Mouse (Mus musculus) inflammation-experienced regulatory T-cells, adult 16 weeks (primary cell): ENCODE data around the gene Hoxb3. TPM values are rescaled to one million over a fixed set of nuclear protein-coding genes. Genes with fewer than 3 reads are reported as not detected.

Experiments
- polyA plus RNA-seq: library from polyadenylated mRNA; unstranded; fragments of 100-300 nt; shearing (Covaris generic); gene quantifications from one replicate; pipeline ENCODE4 v1.2.1, GENCODE M21; 2017

The Hoxb3 gene
- polyA plus RNA-seq = not detected

DNA sequence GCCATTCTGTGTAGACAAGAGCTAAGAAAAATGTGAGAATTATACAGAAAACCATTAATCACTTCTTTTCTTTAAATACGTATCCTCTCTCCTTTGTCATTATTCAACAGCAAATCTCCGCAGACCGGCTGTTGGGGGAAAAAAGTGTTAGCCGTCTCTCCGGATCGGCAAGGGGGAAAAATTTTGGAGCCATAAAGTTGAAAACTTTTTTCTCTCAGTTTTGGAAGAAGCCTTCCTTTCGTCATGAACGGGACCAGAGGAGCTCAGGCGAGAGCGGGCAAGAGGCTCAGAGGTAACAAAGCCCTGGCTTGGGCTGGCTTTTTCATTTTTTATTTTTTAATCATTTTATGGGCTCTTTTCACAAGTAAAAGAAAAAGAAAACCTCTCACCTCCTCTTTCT is at the start of gene Hoxb3:
TSS of gene Hoxb3 (plus strand) at position 173 of the 400 bp plus-strand sequence.

DNA sequence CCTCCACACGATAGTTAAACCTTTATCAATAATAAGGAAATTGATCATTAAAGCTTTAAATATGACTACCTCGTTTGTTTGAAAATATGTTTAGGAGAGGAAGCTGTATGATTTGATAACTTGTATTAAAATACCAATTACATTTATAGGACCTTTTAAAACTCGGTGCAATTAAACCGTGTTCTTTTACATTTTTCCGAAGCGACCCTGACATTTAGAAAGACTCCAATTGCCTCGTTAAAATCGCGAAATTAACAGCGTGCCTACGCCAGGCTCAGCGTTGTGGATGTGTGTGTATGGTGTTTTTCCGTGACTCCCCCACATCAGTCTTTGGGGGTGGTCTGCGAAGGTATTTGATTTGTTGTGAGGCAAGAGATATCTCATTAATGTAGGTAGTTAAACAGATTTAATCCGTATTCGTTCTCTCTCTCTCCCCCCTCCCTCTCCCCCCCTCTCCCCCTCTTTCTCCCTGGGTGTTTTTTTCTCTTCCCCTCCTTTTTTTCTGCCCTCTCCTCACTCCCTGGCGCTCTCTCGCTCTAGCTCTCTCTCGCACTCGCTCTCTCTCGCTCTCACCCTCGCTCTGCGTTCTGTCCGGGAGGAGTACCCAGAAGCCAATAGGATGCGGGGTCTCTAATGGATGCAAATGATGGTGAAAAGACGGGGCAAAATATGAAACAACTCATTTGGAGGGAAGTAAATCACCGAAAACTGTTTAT is 41.1 kb upstream of the Hoxb3 start, which contains the start of gene Hoxb8:
TSS of gene Hoxb8 (plus strand) at position 51 of the 716 bp plus-strand sequence.

DNA sequence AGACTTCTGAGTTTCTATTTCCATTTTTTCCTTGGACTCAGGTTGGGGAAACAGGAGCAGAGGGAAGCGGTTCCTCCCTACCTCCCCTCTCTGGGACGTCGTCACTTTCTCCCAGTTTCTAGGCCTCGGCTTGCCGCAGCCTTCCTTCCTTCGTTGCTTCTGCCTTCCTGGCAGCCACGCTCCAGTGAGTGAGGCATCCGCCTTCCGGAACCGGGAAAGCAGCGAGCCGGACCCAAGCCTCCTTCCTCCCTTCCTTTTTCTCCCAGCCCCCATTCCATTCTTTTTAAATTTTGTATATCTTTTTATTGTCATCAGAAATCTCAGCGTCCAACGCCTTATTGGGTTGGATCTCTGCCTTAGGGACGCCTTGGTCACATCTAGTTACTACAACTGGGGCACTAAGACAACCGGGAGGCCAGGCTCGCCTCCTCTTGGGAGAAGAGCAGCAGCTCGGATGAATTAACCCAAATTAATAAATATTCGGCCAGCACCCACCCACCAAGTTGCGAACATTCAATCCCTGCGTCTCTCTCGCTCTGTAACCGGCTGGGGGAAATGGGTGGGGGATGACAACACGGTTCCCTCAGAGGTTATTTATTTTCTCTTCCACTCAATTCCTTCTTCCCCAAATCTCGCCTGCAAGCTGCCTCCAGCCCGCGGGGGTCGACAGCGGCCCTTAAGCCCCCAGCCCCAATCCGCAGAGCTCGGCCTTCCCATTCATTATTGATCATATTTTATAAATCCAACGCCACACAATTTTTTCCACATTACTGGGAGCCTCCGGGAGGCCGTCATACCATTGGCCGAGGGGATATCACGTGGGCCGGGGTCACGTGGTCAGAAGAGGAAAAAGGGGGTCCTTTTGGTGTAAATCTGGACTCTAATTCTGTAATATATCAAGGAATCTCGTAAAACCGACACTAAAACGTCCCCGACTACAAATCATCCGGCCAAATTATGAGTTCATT is 37.1 kb upstream of the Hoxb3 start, which contains the start of gene Hoxb7:
TSS of gene Hoxb7 (plus strand) at position 853 of the 968 bp plus-strand sequence.

DNA sequence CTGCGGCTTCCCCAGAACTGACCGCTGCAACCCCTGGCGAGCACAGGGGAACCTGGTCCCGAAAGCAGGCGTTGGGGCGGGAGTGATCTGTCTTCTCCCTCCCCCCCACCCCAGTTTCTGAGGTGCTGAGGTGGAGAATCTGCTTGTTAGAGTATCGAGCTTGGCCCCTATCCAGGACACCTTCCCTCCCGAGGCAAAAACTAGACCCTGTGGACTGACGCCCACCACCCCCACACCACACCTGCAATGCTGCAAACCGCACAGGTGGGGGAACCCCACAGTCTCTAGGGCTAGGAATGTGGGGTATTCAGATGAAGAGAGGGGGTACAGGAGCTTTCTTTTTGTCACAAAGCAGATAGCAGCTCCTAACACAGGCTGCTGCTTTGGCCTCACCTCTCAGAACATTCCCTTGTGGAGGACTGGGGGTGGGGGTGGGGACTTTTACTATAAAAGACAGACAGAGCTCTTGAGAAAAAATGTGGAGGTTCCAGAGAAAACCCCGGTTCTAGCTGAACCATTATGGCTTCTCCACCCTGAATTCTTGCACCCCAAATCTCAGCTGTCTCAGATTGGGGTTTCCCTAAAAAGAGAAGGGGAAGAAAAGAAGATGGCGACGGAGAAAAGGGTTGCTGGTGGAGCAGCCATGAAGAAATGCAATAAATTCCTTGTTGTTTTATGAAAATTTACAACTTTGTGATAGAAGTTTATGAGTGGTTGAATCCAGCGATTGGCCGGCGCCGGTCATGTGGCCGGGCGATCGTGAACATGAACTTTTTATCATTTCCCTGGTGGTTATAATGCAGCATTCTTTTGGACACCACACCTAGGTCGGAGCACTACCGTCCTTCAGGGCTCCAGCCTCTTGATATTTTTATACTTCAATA is 31.2 kb upstream of the Hoxb3 start, which contains the start of gene Hoxb6:
TSS of gene Hoxb6 (plus strand) at position 796 of the 884 bp plus-strand sequence.

DNA sequence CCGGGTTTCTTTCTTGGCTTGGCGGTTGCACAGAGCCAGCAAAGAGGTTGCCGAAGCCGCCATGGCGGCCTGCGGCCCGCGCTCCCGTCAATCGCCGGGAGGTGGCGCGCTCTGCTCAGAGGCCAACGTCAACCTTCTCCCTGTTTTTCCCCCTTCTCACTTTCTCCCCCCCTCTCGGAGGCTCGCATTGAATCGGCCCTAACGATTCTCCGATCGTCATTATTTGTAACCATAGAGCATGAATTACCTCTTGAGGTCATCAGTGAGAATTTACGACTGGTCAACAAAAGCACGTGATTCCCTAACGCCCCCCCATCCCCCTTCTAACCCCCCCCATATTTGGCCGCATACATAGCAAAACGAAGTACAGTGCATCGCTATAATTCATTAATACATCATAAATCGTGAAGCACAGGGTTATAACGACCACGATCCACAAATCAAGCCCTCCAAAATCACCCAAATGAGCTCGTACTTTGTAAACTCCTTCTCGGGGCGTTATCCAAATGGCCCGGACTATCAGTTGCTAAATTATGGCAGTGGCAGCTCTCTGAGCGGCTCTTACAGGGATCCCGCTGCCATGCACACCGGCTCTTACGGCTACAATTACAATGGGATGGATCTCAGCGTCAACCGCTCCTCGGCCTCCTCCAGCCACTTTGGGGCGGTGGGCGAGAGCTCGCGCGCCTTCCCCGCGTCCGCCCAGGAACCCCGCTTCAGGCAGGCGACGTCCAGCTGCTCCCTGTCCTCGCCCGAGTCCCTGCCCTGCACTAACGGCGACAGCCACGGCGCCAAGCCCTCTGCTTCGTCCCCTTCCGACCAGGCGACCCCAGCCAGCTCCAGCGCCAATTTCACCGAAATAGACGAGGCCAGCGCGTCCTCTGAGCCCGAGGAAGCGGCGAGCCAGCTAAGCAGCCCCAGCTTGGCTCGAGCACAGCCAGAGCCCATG is 19.7 kb upstream of the Hoxb3 start, which contains the start of gene Hoxb5:
TSS of gene Hoxb5 (plus strand) at position 186 of the 949 bp plus-strand sequence.

GRCm38 (mm10) chr11:96317608-96318367 is 5.3 kb upstream of the Hoxb3 start, which contains the start of gene Hoxb4:
Gene Hoxb4 (plus strand): TSS chr11:96318267.

DNA sequence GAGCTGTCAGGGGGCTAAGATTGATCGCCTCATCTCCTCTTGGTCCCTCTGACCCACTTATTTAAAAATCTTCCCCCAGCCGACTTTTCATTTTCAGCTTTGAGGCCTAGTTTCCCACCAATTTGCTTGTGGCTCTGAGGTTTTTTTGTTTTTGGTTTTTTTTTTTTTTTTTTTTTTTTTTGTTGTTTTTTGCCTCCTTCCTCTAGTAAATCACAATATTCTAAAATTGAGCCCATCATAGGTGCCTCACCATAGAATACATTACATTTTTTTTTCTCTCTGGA is 27.2 kb downstream of the Hoxb3 start, which contains the start of gene Hoxb2:
TSS of gene Hoxb2 (plus strand) at position 185 of the 284 bp plus-strand sequence.

GRCm38 (mm10) chr11:96365441-96366091 is 42.4 kb downstream of the Hoxb3 start, which contains the start of gene Hoxb1:
Gene Hoxb1 (plus strand): TSS chr11:96365752.

Other genes starting within 250 kb of the Hoxb3 start
- gene Atp5g1, start 247.7 kb upstream of the Hoxb3 start, polyA plus RNA-seq = 380 TPM
- gene Calcoco2, start 211.4 kb upstream of the Hoxb3 start, polyA plus RNA-seq = not detected
- not detected for gene Ttll6, start 189.5 kb upstream of the Hoxb3 start, polyA plus RNA-seq
- gene Hoxb13, start 129.0 kb upstream of the Hoxb3 start, polyA plus RNA-seq = not detected
- not detected for gene Hoxb9, start 51.9 kb upstream of the Hoxb3 start, polyA plus RNA-seq
- gene Hoxb8, start 41.4 kb upstream of the Hoxb3 start, polyA plus RNA-seq = not detected
- gene Hoxb7, start 36.7 kb upstream of the Hoxb3 start, polyA plus RNA-seq = not detected
- gene Hoxb6, start 30.9 kb upstream of the Hoxb3 start, polyA plus RNA-seq = not detected
- gene Hoxb5, start 20.0 kb upstream of the Hoxb3 start, polyA plus RNA-seq = not detected
- 0.33 TPM for gene Hoxb4, start 5.1 kb upstream of the Hoxb3 start, polyA plus RNA-seq
- gene Hoxb2, start 27.2 kb downstream of the Hoxb3 start, polyA plus RNA-seq = not detected
- gene Hoxb1, start 42.4 kb downstream of the Hoxb3 start, polyA plus RNA-seq = not detected
- gene Skap1, start 141.3 kb downstream of the Hoxb3 start, polyA plus RNA-seq = 838 TPM